Mouse (Mus musculus) thymus, adult 2 months (tissue): ENCODE measurements around the gene Plxna1. TPM values are rescaled to one million over a fixed set of nuclear protein-coding genes. Genes with fewer than 3 reads are reported as not detected.

Source experiments
- DNase-seq: peaks from one replicate; pipeline ENCODE4 v3.0.0; 2021
- H3K27ac ChIP-seq: fragments of 200-500 bp; 2 replicates; pipeline ENCODE4 v1.5.1; 2012; ENCODE audit warnings: low read length, control low read depth; ENCODE audit not compliant: control insufficient read depth, insufficient read depth
- H3K27me3 ChIP-seq: fragments of 200-500 bp; 2 replicates; pipeline ENCODE4 v1.6.1; 2012; ENCODE audit warnings: mild to moderate bottlenecking, low read length, moderate library complexity, mixed read lengths; ENCODE audit not compliant: control insufficient read depth, insufficient read depth
- H3K36me3 ChIP-seq: fragments of 200-500 bp; 2 replicates; pipeline ENCODE4 v1.6.1; 2012; ENCODE audit warnings: mild to moderate bottlenecking, low read length, moderate library complexity; ENCODE audit not compliant: control insufficient read depth, insufficient read depth
- H3K4me1 ChIP-seq: fragments of 200-500 bp; replicated peaks from 2 replicates; pipeline ENCODE4 v1.6.1; 2012; ENCODE audit warnings: low read length; ENCODE audit not compliant: control insufficient read depth, insufficient read depth
- H3K4me3 ChIP-seq: fragments of 200-500 bp; 2 replicates; pipeline ENCODE4 v1.5.1; 2012; ENCODE audit warnings: mild to moderate bottlenecking, low read length, control low read depth, moderate library complexity; ENCODE audit not compliant: control insufficient read depth, insufficient read depth
- CTCF ChIP-seq: fragments of 200-500 bp; IDR thresholded peaks from 2 replicates; pipeline ENCODE4 v1.5.1; 2012; ENCODE audit warnings: mild to moderate bottlenecking, control low read depth, low read length, moderate library complexity, borderline replicate concordance; ENCODE audit not compliant: control insufficient read depth, poor library complexity, insufficient read depth; ENCODE audit errors: extremely low read depth
- POLR2A ChIP-seq: fragments of 200-500 bp; IDR thresholded peaks from 2 replicates; pipeline ENCODE4 v1.6.1; 2012; ENCODE audit warnings: mild to moderate bottlenecking, low read length, control low read depth, moderate library complexity; ENCODE audit not compliant: control insufficient read depth, poor library complexity, insufficient read depth; ENCODE audit errors: extremely low read depth
- WGBS: fragments of 180-500 bp; shearing (Covaris S2); methylation state at CpG from one replicate; pipeline ENCODE4 v1.1.7; 2018; 5-methylcytosine and 5-hydroxymethylcytosine counted together
- polyA plus RNA-seq: library from polyadenylated mRNA; depleted of rRNA; stranded (reverse); fragments of >200 nt; gene quantifications from 2 replicates; pipeline ENCODE4 v1.2.3, GENCODE M21; 2012

Gene Plxna1
- polyA plus RNA-seq, 1 experiment: 51.5 TPM

DNA sequence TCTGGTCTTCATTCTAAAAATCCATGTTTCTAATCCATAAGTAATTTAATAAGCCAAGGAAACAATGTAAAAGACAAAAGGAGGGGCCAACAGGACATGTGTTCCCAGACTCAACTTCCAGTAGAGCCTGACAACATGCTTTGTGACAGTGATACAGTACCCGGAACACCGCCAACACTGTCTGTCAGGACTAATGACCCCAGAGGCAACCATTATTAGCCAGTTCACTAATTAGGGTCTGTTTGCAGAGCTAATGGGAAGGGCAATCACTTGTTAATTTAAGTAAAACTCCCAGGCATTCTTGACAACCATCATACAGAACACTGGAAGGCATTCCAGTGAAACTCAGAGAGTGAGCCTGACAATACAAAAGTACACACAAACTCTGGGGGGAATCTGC lies 40.0 kb upstream of the Plxna1 start:
- WGBS: 97% methylated on average over 2 of the region's 2 CpGs
- no peak overlapping the region for H3K27ac ChIP-seq
- no peaks in the 10 kb centered on the region for H3K4me1 ChIP-seq
- H3K36me3 ChIP-seq: no peaks in the 10 kb centered on the region
- H3K4me3 ChIP-seq: no peak overlapping the region
- DNase-seq: no peak
- no peak for TF ChIP-seq CTCF
- TF ChIP-seq POLR2A: no peak
- no peaks in the 10 kb centered on the region for H3K27me3 ChIP-seq

DNA sequence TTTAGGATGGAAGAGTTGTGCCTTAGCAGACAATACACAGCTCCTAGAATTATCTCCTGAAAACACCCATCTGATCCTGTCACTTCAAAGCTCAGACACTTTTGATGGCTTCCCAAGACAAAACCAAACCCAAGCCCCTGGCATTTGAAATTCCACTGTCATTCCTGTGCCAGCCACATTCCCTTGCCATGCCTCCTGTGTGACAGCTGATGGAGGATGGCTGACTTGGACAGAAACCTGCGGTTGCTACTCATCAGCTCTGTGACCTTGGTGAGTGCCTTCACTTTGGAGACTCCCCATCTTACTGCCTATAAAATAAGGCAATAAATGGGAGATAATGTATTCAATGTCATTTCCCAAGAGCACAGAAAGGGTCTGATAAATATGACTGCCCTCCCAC lies 37.1 kb upstream of the Plxna1 start:
- no peak for DNase-seq
- no peaks in the 10 kb centered on the region for H3K4me1 ChIP-seq
- whole genome bisulfite sequencing: 100% methylated on average over 1 of the region's 1 CpGs

DNA sequence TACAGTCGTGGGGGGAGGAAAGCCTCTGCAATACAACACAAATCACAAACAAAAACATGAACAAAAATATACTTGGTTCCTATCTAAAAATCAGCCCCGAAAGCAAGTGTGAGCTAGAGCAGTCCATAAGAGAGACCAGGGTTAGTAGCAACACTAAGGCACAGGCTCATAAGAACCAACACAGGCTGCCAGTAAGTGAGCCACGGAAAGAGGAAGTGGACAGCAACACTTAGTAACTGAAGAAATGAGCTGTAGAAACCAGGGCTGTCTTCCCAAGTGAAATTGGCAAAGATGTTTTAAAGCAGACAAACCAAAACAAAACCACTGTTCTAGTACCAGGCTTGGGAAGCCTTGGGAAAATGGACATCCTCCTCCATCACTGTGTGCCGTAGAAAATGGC lies 35.5 kb upstream of the Plxna1 start:
- Histone ChIP-seq H3K27me3 (no peaks in the 10 kb centered on the region), H3K4me3 (no peak overlapping the region), H3K27ac (no peak overlapping the region), H3K4me1 (no peaks in the 10 kb centered on the region), H3K36me3 (no peaks in the 10 kb centered on the region)
- WGBS: 47% methylated on average over 4 of the region's 4 CpGs
- DNase-seq: no peak
- TF ChIP-seq CTCF (no peak), POLR2A (no peak)

More for the DNA sequence above, 37.1 kb upstream of the Plxna1 start:
- no peak for TF ChIP-seq POLR2A
- no peak for TF ChIP-seq CTCF
- Histone ChIP-seq H3K4me3 (no peak overlapping the region), H3K27ac (no peak overlapping the region), H3K36me3 (no peaks in the 10 kb centered on the region), H3K27me3 (no peaks in the 10 kb centered on the region)

DNA sequence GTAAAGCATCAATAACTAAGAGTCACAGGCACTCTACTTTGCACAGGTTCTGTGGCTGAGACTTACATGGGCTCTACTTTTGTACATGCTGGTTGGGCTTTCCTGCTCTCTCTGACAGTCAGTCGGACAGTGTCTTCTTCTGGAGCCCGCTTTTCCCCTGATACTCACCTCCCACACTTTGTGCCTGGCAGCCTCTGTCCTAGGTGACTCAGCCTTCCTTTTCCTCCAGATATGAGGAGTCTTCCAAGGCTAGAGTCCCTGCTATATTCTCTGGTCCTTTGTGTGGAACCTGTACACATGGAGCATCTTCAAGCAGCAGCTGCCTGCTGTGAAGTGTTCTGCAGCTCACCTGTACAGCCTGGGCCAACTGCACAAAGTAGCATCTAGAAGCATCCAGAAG lies 31.4 kb upstream of the Plxna1 start:
- DNase-seq: no peak
- 92% methylated on average over 2 of the region's 2 CpGs for WGBS
- Histone ChIP-seq H3K4me3 (no peak overlapping the region), H3K27me3 (no peaks in the 10 kb centered on the region), H3K4me1 (no peaks in the 10 kb centered on the region), H3K27ac (no peak overlapping the region), H3K36me3 (no peaks in the 10 kb centered on the region)
- TF ChIP-seq CTCF: no peak
- TF ChIP-seq POLR2A: no peak

DNA sequence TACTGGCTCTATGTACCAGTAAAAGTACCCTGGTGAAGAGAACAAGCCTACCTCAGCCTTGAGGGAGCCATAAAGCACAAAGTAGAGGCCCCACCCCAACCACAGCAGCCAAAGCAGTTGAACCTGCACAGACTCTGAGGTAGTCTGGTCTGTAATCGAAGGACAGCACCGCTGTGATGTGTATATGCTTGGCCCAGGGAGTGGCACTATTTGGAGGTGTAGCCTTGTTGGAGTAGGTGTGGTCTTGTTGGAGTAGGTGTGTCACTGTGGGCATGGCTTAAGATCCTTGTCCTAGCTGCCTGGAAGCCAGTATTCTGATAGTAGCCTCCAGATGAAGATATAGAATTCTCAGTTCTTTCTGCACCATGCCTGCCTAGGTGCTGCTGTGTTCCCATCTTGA lies 29.8 kb upstream of the Plxna1 start:
- no peaks in the 10 kb centered on the region for H3K36me3 ChIP-seq
- DNase-seq: no peak
- TF ChIP-seq POLR2A (no peak), CTCF (no peak)
- no peak overlapping the region for H3K27ac ChIP-seq
- no peaks in the 10 kb centered on the region for H3K4me1 ChIP-seq
- 96% methylated on average over 2 of the region's 2 CpGs for WGBS
- H3K4me3 ChIP-seq: no peak overlapping the region
- no peaks in the 10 kb centered on the region for H3K27me3 ChIP-seq

DNA sequence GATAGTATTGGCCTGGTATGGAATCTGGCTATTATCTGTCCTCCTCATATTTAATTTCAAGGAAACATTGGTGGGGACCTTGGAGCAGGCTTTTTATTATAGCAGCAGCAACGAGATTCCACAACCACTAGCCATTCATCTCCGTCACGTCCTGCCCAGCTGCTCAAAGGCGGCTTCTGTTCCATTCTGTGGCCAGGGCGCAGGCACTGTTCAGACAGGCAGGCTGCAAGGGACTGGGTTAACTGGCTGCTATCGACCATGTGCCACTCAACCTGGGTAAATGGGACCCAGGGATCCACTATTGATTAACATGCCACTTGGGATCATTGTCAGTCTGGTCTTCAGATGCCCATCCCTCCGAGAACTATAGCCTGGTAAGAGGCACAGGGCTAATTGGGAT lies 27.4 kb upstream of the Plxna1 start:
- WGBS: 91% methylated on average over 7 of the region's 7 CpGs
- TF ChIP-seq POLR2A (no peak), CTCF (no peak)
- no peaks in the 10 kb centered on the region for H3K4me1 ChIP-seq
- no peaks in the 10 kb centered on the region for H3K36me3 ChIP-seq
- no peak overlapping the region for H3K4me3 ChIP-seq
- H3K27me3 ChIP-seq: no peaks in the 10 kb centered on the region
- H3K27ac ChIP-seq: no peak overlapping the region
- DNase-seq: no peak

DNA sequence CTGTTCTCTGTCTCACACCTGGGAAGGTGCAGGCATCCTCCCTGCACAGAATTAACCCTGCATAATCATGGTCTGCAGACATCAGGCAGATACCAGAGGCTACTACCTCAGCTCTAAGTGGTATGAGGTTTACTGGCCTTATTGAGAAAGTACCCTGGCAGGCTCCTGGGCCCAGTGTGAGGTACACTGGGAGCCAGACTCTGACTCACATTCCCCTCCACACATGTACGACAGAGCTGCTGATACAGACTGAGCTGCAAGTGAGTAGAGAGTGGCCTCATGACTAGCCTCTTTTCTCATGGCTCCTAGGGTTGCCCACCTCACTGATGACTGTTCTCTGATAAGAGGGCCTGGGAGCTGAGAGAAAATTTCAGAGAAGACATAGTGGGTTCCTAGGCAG lies 24.5 kb upstream of the Plxna1 start:
- no peak for DNase-seq
- no peaks in the 10 kb centered on the region for H3K36me3 ChIP-seq
- whole genome bisulfite sequencing: 100% methylated on average over 1 of the region's 1 CpGs
- TF ChIP-seq CTCF (no peak), POLR2A (no peak)
- H3K27me3 ChIP-seq: no peaks in the 10 kb centered on the region
- H3K4me1 ChIP-seq: no peaks in the 10 kb centered on the region
- H3K27ac ChIP-seq: no peak overlapping the region
- H3K4me3 ChIP-seq: no peak overlapping the region

DNA sequence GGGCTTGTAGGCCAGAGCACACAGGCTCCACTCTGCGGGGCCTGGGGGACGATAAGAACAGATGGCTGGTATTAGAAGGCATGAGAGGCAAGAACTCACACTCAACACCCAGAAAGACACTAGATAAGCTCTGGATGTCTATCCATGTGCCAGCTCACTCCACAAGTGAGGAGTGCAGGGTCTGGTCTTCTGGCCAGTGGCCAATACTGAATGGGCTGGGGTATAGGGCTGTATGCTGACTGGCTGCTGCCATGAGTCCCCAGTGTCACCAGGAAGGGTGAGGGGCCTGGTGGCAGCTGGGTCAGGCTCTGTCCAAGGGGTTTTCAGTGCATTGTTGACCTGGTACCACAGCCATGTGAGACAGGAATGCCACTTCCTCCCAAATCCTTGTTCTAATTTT lies 22.3 kb upstream of the Plxna1 start:
- TF ChIP-seq POLR2A (no peak), CTCF (no peak)
- H3K27me3 ChIP-seq: no peaks in the 10 kb centered on the region
- H3K27ac ChIP-seq: no peak overlapping the region
- H3K36me3 ChIP-seq: no peaks in the 10 kb centered on the region
- 96% methylated on average over 2 of the region's 2 CpGs for WGBS
- no peaks in the 10 kb centered on the region for H3K4me1 ChIP-seq
- no peak for DNase-seq
- H3K4me3 ChIP-seq: no peak overlapping the region
